In genomic region chr4:120730574-120730973, GRCm38 (mm10) we compare ENCODE assay signal across 8 mouse cellular contexts. TPM values are rescaled to one million over a fixed set of nuclear protein-coding genes. Genes with fewer than 3 reads are reported as not detected.
DNase-seq lines count a peak whose midpoint lies in the region; ATAC-seq and TF ChIP-seq lines count a peak whose summit lies in the region.

No protein-coding gene starts in this region.

- peak overlapping the region; percentile 94 for H3K4me2 ChIP-seq in kidney, embryonic 14.5 days (replicated peaks; ENCODE audit: low read depth, low read length)
- peak overlapping the region; percentile 70 for H3K4me2 ChIP-seq in embryonic facial prominence, embryonic 12.5 days (replicated peaks)
- H3K4me2 ChIP-seq in hindbrain, postnatal 0 days (ENCODE audit: low read depth, low read length), result peak overlapping the region; percentile 94
- H3K4me2 ChIP-seq in midbrain, embryonic 14.5 days (ENCODE audit: low read length), result peak overlapping the region; percentile 91

- no peaks in the 10 kb centered on the region for H3K9me3 ChIP-seq in kidney, embryonic 14.5 days (ENCODE audit: control insufficient read depth, low read length)
- H3K9me3 ChIP-seq in embryonic facial prominence, embryonic 12.5 days, result no peaks in the 10 kb centered on the region
- no peaks in the 10 kb centered on the region for H3K9me3 ChIP-seq in hindbrain, postnatal 0 days (ENCODE audit: low read length)
- no peaks in the 10 kb centered on the region for H3K9me3 ChIP-seq in midbrain, embryonic 14.5 days (ENCODE audit: control insufficient read depth, low read length)

- WGBS in kidney, embryonic 14.5 days, result 25% methylated on average over 6 of the region's 6 CpGs
- WGBS in embryonic facial prominence, embryonic 12.5 days, result 28% methylated on average over 6 of the region's 6 CpGs
- 28% methylated on average over 6 of the region's 6 CpGs for WGBS in hindbrain, postnatal 0 days
- 32% methylated on average over 6 of the region's 6 CpGs for WGBS in midbrain, embryonic 14.5 days

- peak overlapping the region; percentile 52 for H3K4me3 ChIP-seq in kidney, embryonic 14.5 days (ENCODE audit: low read length)
- peak overlapping the region; percentile 43 for H3K4me3 ChIP-seq in embryonic facial prominence, embryonic 12.5 days
- peak overlapping the region; percentile 50 for H3K4me3 ChIP-seq in hindbrain, postnatal 0 days (ENCODE audit: low read length)
- H3K4me3 ChIP-seq in midbrain, embryonic 14.5 days (replicated peaks; ENCODE audit: low read depth, low read length), result peak overlapping the region; percentile 43

- TF ChIP-seq CTCF in hindbrain, postnatal 0 days (IDR thresholded peaks at IDR 0.05; ENCODE audit: low read depth), result no peak

- no peaks in the 10 kb centered on the region for H3K36me3 ChIP-seq in kidney, embryonic 14.5 days (ENCODE audit: control insufficient read depth, insufficient read depth, low read length)
- H3K36me3 ChIP-seq in embryonic facial prominence, embryonic 12.5 days, result no peaks in the 10 kb centered on the region
- no peaks in the 10 kb centered on the region for H3K36me3 ChIP-seq in hindbrain, postnatal 0 days (ENCODE audit: insufficient read depth, low read length)
- H3K36me3 ChIP-seq in midbrain, embryonic 14.5 days (ENCODE audit: control insufficient read depth, insufficient read depth, low read length), result no peaks in the 10 kb centered on the region

- DNase-seq in kidney, adult 11 months, result no peak
- DNase-seq in hindbrain, postnatal 0 days (ENCODE audit: low spot score), result no peak
- no peak for DNase-seq in midbrain, embryonic 14.5 days
- no peak for DNase-seq in urinary bladder, adult 2 months (ENCODE audit: low spot score)
- DNase-seq in B cell, adult 2 months, result no peak

- ATAC-seq in kidney, embryonic 14.5 days (ENCODE audit: low FRiP score, low TSS enrichment), result peak; percentile 41
- ATAC-seq in embryonic facial prominence, embryonic 12.5 days (ENCODE audit: insufficient number of reproducible peaks, insufficient read depth, low FRiP score, low TSS enrichment), result no peak
- ATAC-seq in hindbrain, postnatal 0 days, result no peak
- 0 out of 2 replicates have a peak, but pooled peaks have one; percentile 3 for ATAC-seq in midbrain, embryonic 14.5 days (ENCODE audit: low FRiP score, low TSS enrichment)
- ATAC-seq in monocyte, adult 5-6 weeks (replicated peaks; ENCODE audit: insufficient number of reproducible peaks, low FRiP score, low TSS enrichment, poor library complexity, severe bottlenecking), result no peak

- no peak overlapping the region for H3K27ac ChIP-seq in kidney, embryonic 14.5 days (ENCODE audit: low read depth, low read length)
- H3K27ac ChIP-seq in embryonic facial prominence, embryonic 12.5 days, result no peak overlapping the region
- no peak overlapping the region for H3K27ac ChIP-seq in hindbrain, postnatal 0 days
- no peak overlapping the region for H3K27ac ChIP-seq in midbrain, embryonic 14.5 days (replicated peaks; ENCODE audit: low read depth, low read length)

- peaks cover 5% of the 10 kb centered on the region; the same call in 1 of the 2 replicates for H3K4me1 ChIP-seq in kidney, embryonic 14.5 days (ENCODE audit: control insufficient read depth, insufficient read depth, low read length)
- H3K4me1 ChIP-seq in embryonic facial prominence, embryonic 12.5 days, result peaks cover 13% of the 10 kb centered on the region; the same call in 1 of the 2 replicates
- peaks cover 21% of the 10 kb centered on the region for H3K4me1 ChIP-seq in hindbrain, postnatal 0 days (ENCODE audit: insufficient read depth, low read length)
- 0 out of 2 replicates have a peak, but pooled peaks cover 16% of the 10 kb centered on the region for H3K4me1 ChIP-seq in midbrain, embryonic 14.5 days (ENCODE audit: control insufficient read depth, insufficient read depth, low read length)

- H3K9ac ChIP-seq in kidney, embryonic 14.5 days (ENCODE audit: low read depth, low read length), result 0 out of 2 replicates have a peak overlapping the region, but pooled peaks have one; percentile 49
- H3K9ac ChIP-seq in embryonic facial prominence, embryonic 12.5 days, result peak overlapping the region; percentile 53; the same call in 1 of the 2 replicates
- H3K9ac ChIP-seq in hindbrain, postnatal 0 days (replicated peaks; ENCODE audit: low read length), result no peak overlapping the region; the same call in 1 of the 2 replicates
- H3K9ac ChIP-seq in midbrain, embryonic 14.5 days (replicated peaks; ENCODE audit: low read length), result no peak overlapping the region; the same call in 1 of the 2 replicates

- H3K27me3 ChIP-seq in kidney, embryonic 14.5 days (ENCODE audit: control insufficient read depth, insufficient read depth, low read length), result peaks cover 2% of the 10 kb centered on the region; the same call in 1 of the 2 replicates
- H3K27me3 ChIP-seq in embryonic facial prominence, embryonic 12.5 days, result peaks cover 15% of the 10 kb centered on the region
- no peaks in the 10 kb centered on the region; the same call in 1 of the 2 replicates for H3K27me3 ChIP-seq in hindbrain, postnatal 0 days (ENCODE audit: insufficient read depth, low read length)
- no peaks in the 10 kb centered on the region; the same call in 1 of the 2 replicates for H3K27me3 ChIP-seq in midbrain, embryonic 14.5 days (ENCODE audit: control insufficient read depth, insufficient read depth, low read length)

RNA-seq across cellular contexts. Expression of gene Kcnq4, which starts 17.8 kb away (rescaled TPM):
- 0.51 and 0.73 TPM in 2 replicates for polyA plus RNA-seq in kidney, embryonic 14.5 days (2014; fragmentation: Nextera tagmentation; extraction: Ambion mirVana)
- 6.9 TPM in 2 replicates for polyA plus RNA-seq in embryonic facial prominence, embryonic 12.5 days (2016; fragmentation: Nextera tagmentation; extraction: Ambion mirVana)
- 12.4 and 13.9 TPM in 2 replicates for total RNA-seq in hindbrain, postnatal 0 days (2014; rRNA removed)
- 4.9 and 5.0 TPM in 2 replicates for polyA plus RNA-seq in hindbrain, postnatal 0 days (2015; fragmentation: Nextera tagmentation; extraction: Ambion mirVana)
- polyA plus RNA-seq in midbrain, embryonic 14.5 days (2014; fragmentation: Nextera tagmentation; extraction: Ambion mirVana), result 3.7 and 3.9 TPM in 2 replicates
- 20.2 and 21.7 TPM in 2 replicates for polyA plus RNA-seq in urinary bladder, adult 2 months (2012; rRNA removed)
- total RNA-seq in monocyte, adult 5-6 weeks (2017), result not detected in 3 replicates

Comparison
In these comparisons a context has a peak if more than half of its experiments do, and no peak if none do; other contexts are left out.
1. ATAC-seq: peak in kidney, embryonic 14.5 days (single experiment) and midbrain, embryonic 14.5 days (single experiment); none in embryonic facial prominence, embryonic 12.5 days (single experiment), hindbrain, postnatal 0 days (single experiment) and monocyte, adult 5-6 weeks (single experiment).
2. H3K9ac ChIP-seq: peak in kidney, embryonic 14.5 days (single experiment) and embryonic facial prominence, embryonic 12.5 days (single experiment); none in hindbrain, postnatal 0 days (single experiment) and midbrain, embryonic 14.5 days (single experiment).
3. Peak in every context shown above with its lines, with median percentiles within 50 percentile points of each other: H3K4me2 ChIP-seq and H3K4me3 ChIP-seq.